Mouse (Mus musculus): Measurements from ENCODE around the gene Pcnx. TPM values are rescaled to one million over a fixed set of nuclear protein-coding genes. Genes with fewer than 3 reads are reported as not detected.

Gene Pcnx
- polyA plus RNA-seq, 1 experiment = 17.6 TPM

GRCm38 (mm10) chr12:81839663-81840062 is 20.2 kb upstream of the Pcnx start:
- Histone ChIP-seq H3K4me3 (no peak overlapping the region), H3K79me2 (ENCODE audit: control insufficient read depth, insufficient read depth) (no peaks in the 10 kb centered on the region), H3ac (ENCODE audit: control insufficient read depth, insufficient read length) (no peak overlapping the region), H3K36me3 (ENCODE audit: control insufficient read depth, insufficient read depth) (no peaks in the 10 kb centered on the region), H3K27me3 (ENCODE audit: control insufficient read depth, insufficient read depth, insufficient read length) (no peaks in the 10 kb centered on the region), H3K4me2 (ENCODE audit: low read depth) (no peak overlapping the region)
- TF ChIP-seq POLR2AphosphoS2 (IDR thresholded peaks at IDR 0.05; ENCODE audit: insufficient read length, low read depth) (no peak), POLR2A (IDR thresholded peaks at IDR 0.05; ENCODE audit: insufficient read length, low read depth) (no peak), MYOD1 (IDR thresholded peaks at IDR 0.05; ENCODE audit: control insufficient read depth in 1 of 3, insufficient read length in 2 of 3, low read depth in 2 of 3) (no peak)

GRCm38 (mm10) chr12:81841046-81841445 is 18.8 kb upstream of the Pcnx start:
- Histone ChIP-seq H3K79me2 (ENCODE audit: control insufficient read depth, insufficient read depth) (no peaks in the 10 kb centered on the region), H3K4me3 (no peak overlapping the region), H3K27me3 (ENCODE audit: control insufficient read depth, insufficient read depth, insufficient read length) (no peaks in the 10 kb centered on the region), H3K36me3 (ENCODE audit: control insufficient read depth, insufficient read depth) (no peaks in the 10 kb centered on the region), H3ac (ENCODE audit: control insufficient read depth, insufficient read length) (no peak overlapping the region), H3K4me2 (ENCODE audit: low read depth) (no peak overlapping the region)
- TF ChIP-seq TCF3 (IDR thresholded peaks at IDR 0.05; ENCODE audit: insufficient read length, low read depth) (no peak), MYOD1 (IDR thresholded peaks at IDR 0.05; ENCODE audit: control insufficient read depth in 1 of 3, insufficient read length in 2 of 3, low read depth in 2 of 3) (no peak), MYOG (IDR thresholded peaks at IDR 0.05; ENCODE audit: control insufficient read depth in 1 of 3, insufficient read depth in 1 of 3, insufficient read length in 2 of 3, low read depth in 2 of 3) (no peak), SRF (IDR thresholded peaks at IDR 0.05; ENCODE audit: control insufficient read depth, insufficient read length, low read depth) (no peak), CEBPB (IDR thresholded peaks at IDR 0.05; ENCODE audit: insufficient read depth, poor library complexity, severe bottlenecking) (no peak), USF1 (IDR thresholded peaks at IDR 0.05; ENCODE audit: low read depth) (no peak), REST (IDR thresholded peaks at IDR 0.05; ENCODE audit: insufficient read depth, insufficient read length) (no peak), POLR2A (IDR thresholded peaks at IDR 0.05; ENCODE audit: insufficient read length, low read depth) (no peak), E2F4 (IDR thresholded peaks at IDR 0.05; ENCODE audit: insufficient read depth) (no peak), MAX (IDR thresholded peaks at IDR 0.05; ENCODE audit: low read depth) (no peak), TCF12 (IDR thresholded peaks at IDR 0.05; ENCODE audit: insufficient read depth, poor library complexity, severe bottlenecking) (no peak), POLR2AphosphoS2 (IDR thresholded peaks at IDR 0.05; ENCODE audit: insufficient read length, low read depth) (no peak)

GRCm38 (mm10) chr12:81843501-81843900 is 16.3 kb upstream of the Pcnx start:
- Histone ChIP-seq H3K79me2 (ENCODE audit: control insufficient read depth, insufficient read depth) (no peaks in the 10 kb centered on the region), H3K36me3 (ENCODE audit: control insufficient read depth, insufficient read depth) (no peaks in the 10 kb centered on the region), H3K4me3 (no peak overlapping the region), H3K4me2 (ENCODE audit: low read depth) (no peak overlapping the region), H3ac (ENCODE audit: control insufficient read depth, insufficient read length) (no peak overlapping the region), H3K27me3 (ENCODE audit: control insufficient read depth, insufficient read depth, insufficient read length) (no peaks in the 10 kb centered on the region)
- no peak for TF ChIP-seq CEBPB (IDR thresholded peaks at IDR 0.05; ENCODE audit: insufficient read depth, poor library complexity, severe bottlenecking)
- no peak for TF ChIP-seq POLR2A (IDR thresholded peaks at IDR 0.05; ENCODE audit: insufficient read length, low read depth)
- no peak for TF ChIP-seq MYOD1 (IDR thresholded peaks at IDR 0.05; ENCODE audit: control insufficient read depth in 1 of 3, insufficient read length in 2 of 3, low read depth in 2 of 3)
- no peak for TF ChIP-seq SRF (IDR thresholded peaks at IDR 0.05; ENCODE audit: control insufficient read depth, insufficient read length, low read depth)
- TF ChIP-seq USF1 (IDR thresholded peaks at IDR 0.05; ENCODE audit: low read depth) = no peak
- no peak for TF ChIP-seq REST (IDR thresholded peaks at IDR 0.05; ENCODE audit: insufficient read depth, insufficient read length)

- Histone ChIP-seq H3K4me3 (no peak overlapping the region), H3K27me3 (ENCODE audit: control insufficient read depth, insufficient read depth, insufficient read length) (no peaks in the 10 kb centered on the region), H3ac (ENCODE audit: control insufficient read depth, insufficient read length) (no peak overlapping the region), H3K4me2 (ENCODE audit: low read depth) (peak overlapping the region; percentile 44), H3K36me3 (ENCODE audit: control insufficient read depth, insufficient read depth) (no peaks in the 10 kb centered on the region), H3K79me2 (ENCODE audit: control insufficient read depth, insufficient read depth) (no peaks in the 10 kb centered on the region)
- TF ChIP-seq MAX (IDR thresholded peaks at IDR 0.05; ENCODE audit: low read depth) = no peak
These were observed 15.3 kb upstream of the Pcnx start for GRCm38 (mm10) chr12:81844572-81844971.

GRCm38 (mm10) chr12:81844981-81845380 is 14.8 kb upstream of the Pcnx start:
- H3ac ChIP-seq (ENCODE audit: control insufficient read depth, insufficient read length) = no peak overlapping the region
- no peaks in the 10 kb centered on the region for H3K27me3 ChIP-seq (ENCODE audit: control insufficient read depth, insufficient read depth, insufficient read length)
- peak overlapping the region; percentile 44 for H3K4me2 ChIP-seq (ENCODE audit: low read depth)
- TF ChIP-seq E2F4 (IDR thresholded peaks at IDR 0.05; ENCODE audit: insufficient read depth) (no peak), REST (IDR thresholded peaks at IDR 0.05; ENCODE audit: insufficient read depth, insufficient read length) (no peak), POLR2AphosphoS2 (IDR thresholded peaks at IDR 0.05; ENCODE audit: insufficient read length, low read depth) (no peak), POLR2A (IDR thresholded peaks at IDR 0.05; ENCODE audit: insufficient read length, low read depth) (no peak), TCF12 (IDR thresholded peaks at IDR 0.05; ENCODE audit: insufficient read depth, poor library complexity, severe bottlenecking) (no peak)
- H3K79me2 ChIP-seq (ENCODE audit: control insufficient read depth, insufficient read depth) = no peaks in the 10 kb centered on the region
- no peak overlapping the region for H3K4me3 ChIP-seq
- no peaks in the 10 kb centered on the region for H3K36me3 ChIP-seq (ENCODE audit: control insufficient read depth, insufficient read depth)

GRCm38 (mm10) chr12:81849629-81850028 is 10.2 kb upstream of the Pcnx start:
- no peaks in the 10 kb centered on the region for H3K27me3 ChIP-seq (ENCODE audit: control insufficient read depth, insufficient read depth, insufficient read length)
- TF ChIP-seq MYOD1 (IDR thresholded peaks at IDR 0.05; ENCODE audit: control insufficient read depth in 1 of 3, insufficient read length in 2 of 3, low read depth in 2 of 3) = no peak
- TF ChIP-seq MYOG (IDR thresholded peaks at IDR 0.05; ENCODE audit: control insufficient read depth in 1 of 3, insufficient read depth in 1 of 3, insufficient read length in 2 of 3, low read depth in 2 of 3) = no peak
- TF ChIP-seq MAX (IDR thresholded peaks at IDR 0.05; ENCODE audit: low read depth) = no peak
- no peak for TF ChIP-seq POLR2AphosphoS2 (IDR thresholded peaks at IDR 0.05; ENCODE audit: insufficient read length, low read depth)
- TF ChIP-seq E2F4 (IDR thresholded peaks at IDR 0.05; ENCODE audit: insufficient read depth) = no peak
- no peak for TF ChIP-seq TCF3 (IDR thresholded peaks at IDR 0.05; ENCODE audit: insufficient read length, low read depth)
- no peak for TF ChIP-seq REST (IDR thresholded peaks at IDR 0.05; ENCODE audit: insufficient read depth, insufficient read length)
- TF ChIP-seq TCF12 (IDR thresholded peaks at IDR 0.05; ENCODE audit: insufficient read depth, poor library complexity, severe bottlenecking) = no peak
- TF ChIP-seq USF1 (IDR thresholded peaks at IDR 0.05; ENCODE audit: low read depth) = no peak
- TF ChIP-seq SRF (IDR thresholded peaks at IDR 0.05; ENCODE audit: control insufficient read depth, insufficient read length, low read depth) = no peak
- no peak for TF ChIP-seq POLR2A (IDR thresholded peaks at IDR 0.05; ENCODE audit: insufficient read length, low read depth)
- TF ChIP-seq CEBPB (IDR thresholded peaks at IDR 0.05; ENCODE audit: insufficient read depth, poor library complexity, severe bottlenecking) = no peak
- no peaks in the 10 kb centered on the region for H3K79me2 ChIP-seq (ENCODE audit: control insufficient read depth, insufficient read depth)
- H3ac ChIP-seq (ENCODE audit: control insufficient read depth, insufficient read length) = no peak overlapping the region
- no peak overlapping the region for H3K4me2 ChIP-seq (ENCODE audit: low read depth)
- H3K36me3 ChIP-seq (ENCODE audit: control insufficient read depth, insufficient read depth) = no peaks in the 10 kb centered on the region
- no peak overlapping the region for H3K4me3 ChIP-seq

Measured in myocyte (in vitro differentiated cells).